ENCODE assay signal across 30 mouse cellular contexts in genomic region chr16:96388481-96388880, GRCm38 (mm10). TPM values are rescaled to one million over a fixed set of nuclear protein-coding genes. Genes with fewer than 3 reads are reported as not detected.
DNase-seq lines count a peak whose midpoint lies in the region; ATAC-seq and TF ChIP-seq lines count a peak whose summit lies in the region.
"Had no signal": no experiment of that assay in that cellular context is flagged by ENCODE, and none has a peak within 500 bp of the region (broad histone marks: within the 10 kb centered on the region; RNA-seq: fewer than 3 reads in every experiment).

No protein-coding gene starts in this region.

- H3K36me3 ChIP-seq in heart, embryonic 10.5 days, result no peaks in the 10 kb centered on the region
- no peaks in the 10 kb centered on the region for H3K36me3 ChIP-seq in CH12.LX (replicated peaks in 1 of 2; ENCODE audit: control insufficient read depth in 1 of 2, insufficient read depth in 1 of 2, low read length in 1 of 2)
- H3K36me3 ChIP-seq in stomach, postnatal 0 days (ENCODE audit: control insufficient read depth, insufficient read depth, low read length), result no peaks in the 10 kb centered on the region
- H3K36me3 ChIP-seq: embryonic facial prominence, embryonic 13.5 days; embryonic facial prominence, embryonic 15.5 days; forebrain, embryonic 10.5 days; forebrain, embryonic 12.5 days had no signal

- no peak overlapping the region for H3K27ac ChIP-seq in heart, embryonic 10.5 days
- H3K27ac ChIP-seq in CH12.LX (ENCODE audit: insufficient read depth, low read depth), result peak overlapping the region; percentile 87
- no peak overlapping the region for H3K27ac ChIP-seq in stomach, postnatal 0 days (replicated peaks)
- H3K27ac ChIP-seq: embryonic facial prominence, embryonic 13.5 days; embryonic facial prominence, embryonic 15.5 days; forebrain, embryonic 10.5 days; forebrain, embryonic 12.5 days had no signal

- peak; percentile 91 for TF ChIP-seq EP300 in CH12.LX (IDR thresholded peaks at IDR 0.05; ENCODE audit: low read length)
- TF ChIP-seq EP300 in stomach, postnatal 0 days (optimal IDR thresholded peaks at IDR 0.05), result no peak

- no peaks in the 10 kb centered on the region for H3K79me2 ChIP-seq in CH12.LX (replicated peaks; ENCODE audit: control insufficient read depth, extremely low read depth, insufficient read depth, poor library complexity, severe bottlenecking)

- in situ Hi-C loops in CH12.LX (cut with MboI; ENCODE audit: low pct_ligation_motif_present, low pct_unique_long_range_greater_than_20kb, low sequenced_read_pairs), result no loop called here

- no peak overlapping the region for H3K9ac ChIP-seq in CH12.LX (ENCODE audit: insufficient read depth, low read depth)
- no peak overlapping the region for H3K9ac ChIP-seq in stomach, postnatal 0 days (ENCODE audit: low read length)
- H3K9ac ChIP-seq: embryonic facial prominence, embryonic 13.5 days; embryonic facial prominence, embryonic 15.5 days; forebrain, embryonic 12.5 days had no signal

- no peak for TF ChIP-seq CTCF in CH12.LX (conservative IDR thresholded peaks at IDR 0.05 in 1 of 2, IDR thresholded peaks at IDR 0.05 in 1 of 2; ENCODE audit: low read depth in 2 of 2, low read length in 2 of 2)
- TF ChIP-seq CTCF in stomach, postnatal 0 days (IDR thresholded peaks at IDR 0.05; ENCODE audit: low read depth), result no peak
- no peak for TF ChIP-seq CTCF in lung, adult 2 months (IDR thresholded peaks at IDR 0.05; ENCODE audit: insufficient read depth, low read length)

- TF ChIP-seq POLR2A in CH12.LX (IDR thresholded peaks at IDR 0.05; ENCODE audit: low read depth, low read length), result no peak
- TF ChIP-seq POLR2A in lung, adult 2 months (IDR thresholded peaks at IDR 0.05; ENCODE audit: borderline replicate concordance, extremely low read depth, low read depth, low read length), result no peak

- no peaks in the 10 kb centered on the region for H3K27me3 ChIP-seq in heart, embryonic 10.5 days (ENCODE audit: insufficient read depth, poor library complexity, severe bottlenecking)
- no peaks in the 10 kb centered on the region for H3K27me3 ChIP-seq in CH12.LX (replicated peaks)
- H3K27me3 ChIP-seq in stomach, postnatal 0 days (ENCODE audit: control insufficient read depth, insufficient read depth, low read length), result no peaks in the 10 kb centered on the region
- H3K27me3 ChIP-seq: embryonic facial prominence, embryonic 13.5 days; embryonic facial prominence, embryonic 15.5 days; forebrain, embryonic 12.5 days had no signal

- H3K4me1 ChIP-seq in heart, embryonic 10.5 days, result no peaks in the 10 kb centered on the region
- H3K4me1 ChIP-seq in CH12.LX (ENCODE audit: control insufficient read depth in 1 of 2, insufficient read depth in 2 of 2), result peaks cover 21 to 49% of the 10 kb centered on the region in 2 experiments
- no peaks in the 10 kb centered on the region for H3K4me1 ChIP-seq in stomach, postnatal 0 days (replicated peaks; ENCODE audit: control insufficient read depth, insufficient read depth)
- H3K4me1 ChIP-seq in lung, adult 2 months (ENCODE audit: control insufficient read depth, insufficient read depth, low read length), result no peaks in the 10 kb centered on the region
- H3K4me1 ChIP-seq: embryonic facial prominence, embryonic 13.5 days; embryonic facial prominence, embryonic 15.5 days; forebrain, embryonic 10.5 days; forebrain, embryonic 12.5 days had no signal

- TF ChIP-seq RAD21 in CH12.LX (IDR thresholded peaks at IDR 0.05; ENCODE audit: low read depth, low read length), result peak; percentile 7; the same call in 1 of the 2 replicates

- no peak overlapping the region for H3K4me3 ChIP-seq in heart, embryonic 10.5 days
- H3K4me3 ChIP-seq in CH12.LX (replicated peaks in 1 of 3; ENCODE audit: low read depth in 2 of 3, low read length in 2 of 3, poor library complexity in 1 of 3), result peak overlapping the region in 1 of 3 experiments; percentile 7
- no peak overlapping the region for H3K4me3 ChIP-seq in stomach, postnatal 0 days (ENCODE audit: low read depth, low read length)
- H3K4me3 ChIP-seq in lung, adult 2 months (replicated peaks; ENCODE audit: extremely low read depth, low read depth, low read length), result no peak overlapping the region
- H3K4me3 ChIP-seq: embryonic facial prominence, embryonic 13.5 days; embryonic facial prominence, embryonic 15.5 days; erythroblast, embryonic 14.5 days; forebrain, embryonic 10.5 days; forebrain, embryonic 12.5 days had no signal

- no peaks in the 10 kb centered on the region for H3K9me3 ChIP-seq in heart, embryonic 10.5 days
- H3K9me3 ChIP-seq in CH12.LX (replicated peaks; ENCODE audit: low read length), result peaks cover 3% of the 10 kb centered on the region
- H3K9me3 ChIP-seq in stomach, postnatal 0 days (ENCODE audit: control insufficient read depth, low read length), result no peaks in the 10 kb centered on the region
- H3K9me3 ChIP-seq: embryonic facial prominence, embryonic 13.5 days; embryonic facial prominence, embryonic 15.5 days; forebrain, embryonic 10.5 days; forebrain, embryonic 12.5 days had no signal

- dilution Hi-C loops in CH12.LX (cut with MboI; ENCODE audit: extremely low pct_ligation_motif_present, extremely low pct_unique_long_range_greater_than_20kb, low sequenced_read_pairs), result no loop called here

- WGBS in heart, embryonic 10.5 days, result 86% methylated on average over 5 of the region's 5 CpGs
- WGBS in stomach, postnatal 0 days, result 53% methylated on average over 5 of the region's 5 CpGs
- WGBS in lung, adult 2 months, result 71% methylated on average over 5 of the region's 5 CpGs

- peak; percentile 55 for DNase-seq in heart, adult 11 months
- DNase-seq in heart, embryonic 10.5 days (ENCODE audit: low spot score), result no peak
- peak; percentile 91 for DNase-seq in CH12.LX (ENCODE audit: extremely low read depth)
- no peak for DNase-seq in stomach, postnatal 0 days (ENCODE audit: low spot score)
- no peak for DNase-seq in thymus, postnatal 14 days
- no peak for DNase-seq in retina, postnatal 1 day
- DNase-seq in lung, adult 2 months, result no peak
- DNase-seq: adrenal gland, adult 8-10 months; adrenal gland, postnatal 14 days; adrenal gland, postnatal 36 days; cerebellum, adult 11-12 months; cerebellum, adult 8-10 months; cerebellum, adult 9-11 months; cerebellum, postnatal 14 days; cerebellum, postnatal 36 days; embryo, embryonic 11 days had no signal

- ATAC-seq in megakaryocyte, adult 5-6 weeks (ENCODE audit: poor library complexity, severe bottlenecking), result 0 out of 2 replicates have a peak, but pooled peaks have one; percentile 3
- peak; percentile 70; the same call in 1 of the 2 replicates for ATAC-seq in stomach, postnatal 0 days (ENCODE audit: low FRiP score, low TSS enrichment)
- ATAC-seq: activated CD4-positive, CD25-positive, alpha-beta regulatory T cell, adult 4 months; CD4-positive, CD25-positive, alpha-beta regulatory T cell, adult 4 months; forebrain, embryonic 14.5 days; forebrain, embryonic 16.5 days had no signal

- H3K4me2 ChIP-seq in CH12.LX (ENCODE audit: insufficient read depth, low read depth, poor library complexity, severe bottlenecking), result peak overlapping the region; percentile 76
- no peak overlapping the region for H3K4me2 ChIP-seq in stomach, postnatal 0 days (replicated peaks; ENCODE audit: low read depth)
- H3K4me2 ChIP-seq: embryonic facial prominence, embryonic 13.5 days; embryonic facial prominence, embryonic 15.5 days; forebrain, embryonic 12.5 days had no signal

TF ChIP-seq in CH12.LX, 34 proteins besides CTCF, POLR2A, EP300 and RAD21 (continues in another document):
- TF ChIP-seq HCFC1 (IDR thresholded peaks at IDR 0.05; ENCODE audit: low read depth, low read length) (no peak; the same call in 1 of the 2 replicates), NELFE (IDR thresholded peaks at IDR 0.05; ENCODE audit: low read depth, low read length) (no peak), ZMIZ1 (IDR thresholded peaks at IDR 0.05; ENCODE audit: low read depth, low read length) (no peak), IRF4 (IDR thresholded peaks at IDR 0.05; ENCODE audit: low read depth, low read length) (peak; percentile 94), MXI1 (IDR thresholded peaks at IDR 0.05; ENCODE audit: low read depth, low read length) (peak; percentile 92), TCF12 (IDR thresholded peaks at IDR 0.05; ENCODE audit: low read depth, low read length) (peak; percentile 97), CHD1 (IDR thresholded peaks at IDR 0.05; ENCODE audit: low read depth, low read length) (no peak), ZNF384 (IDR thresholded peaks at IDR 0.05; ENCODE audit: low read depth, low read length) (no peak), MAX (IDR thresholded peaks at IDR 0.05; ENCODE audit: low read length) (peak; percentile 78; the same call in 1 of the 2 replicates), ZC3H11A (IDR thresholded peaks at IDR 0.05; ENCODE audit: low read depth, low read length) (no peak), KAT2A (IDR thresholded peaks at IDR 0.05; ENCODE audit: insufficient replicate concordance, low read length) (no peak), SMC3 (IDR thresholded peaks at IDR 0.05; ENCODE audit: low read depth, low read length) (no peak), TBP (conservative IDR thresholded peaks at IDR 0.05; ENCODE audit: low read depth, low read length) (peak; percentile 85), MAZ (IDR thresholded peaks at IDR 0.05; ENCODE audit: low read depth, low read length) (0 out of 2 replicates have a peak, but pooled peaks have one; percentile 68), USF1 (IDR thresholded peaks at IDR 0.05; ENCODE audit: low read depth, low read length) (no peak), BHLHE40 (IDR thresholded peaks at IDR 0.05; ENCODE audit: low read depth, low read length) (peak; percentile 82), MEF2A (IDR thresholded peaks at IDR 0.05; ENCODE audit: borderline replicate concordance, low read depth, low read length) (peak; percentile 94), ELF1 (IDR thresholded peaks at IDR 0.05; ENCODE audit: low read depth, low read length) (no peak), MAFK (IDR thresholded peaks at IDR 0.05; ENCODE audit: insufficient replicate concordance, low read length) (peak; percentile 100), PAX5 (IDR thresholded peaks at IDR 0.05; ENCODE audit: low read length) (no peak), NRF1 (IDR thresholded peaks at IDR 0.05; ENCODE audit: low read depth, low read length) (no peak), E2F4 (IDR thresholded peaks at IDR 0.05; ENCODE audit: insufficient replicate concordance, low read depth, low read length) (no peak), CHD2 (IDR thresholded peaks at IDR 0.05; ENCODE audit: low read length) (peak; percentile 70)

RNA-seq across cellular contexts. Expression of gene Itgb2l, which starts 54.9 kb away (rescaled TPM):
- not detected in 2 replicates for polyA plus RNA-seq in heart, embryonic 10.5 days (2016; fragmentation: Nextera tagmentation; extraction: Ambion mirVana)
- total RNA-seq in CH12.LX (2012; rRNA removed) (0.08 TPM in 1 of 2 replicates, not detected in the other), CH12.LX (2014; rRNA removed) (0.08 and 0.20 TPM in 2 replicates)
- 0.27 and 0.37 TPM in 2 replicates for polyA plus RNA-seq in CH12.LX (2012; ENCODE audit: insufficient read length, low read depth)
- 41.3 and 61.9 TPM in 2 replicates for total RNA-seq in megakaryocyte, adult 5-6 weeks (2015)
- total RNA-seq in megakaryocyte, adult 5-6 weeks (2017), result 67.6 and 76.1 TPM in 2 replicates
- polyA plus RNA-seq in stomach, postnatal 0 days (2015; fragmentation: Nextera tagmentation; extraction: Ambion mirVana), result 0.19 and 0.23 TPM in 2 replicates
- polyA plus RNA-seq in lung, adult 2 months (2012; rRNA removed), result 0.13 TPM in 1 of 2 replicates, not detected in the other
- total RNA-seq: adrenal gland, adult 18-20 months; adrenal gland, adult 8-10 months; adrenal gland, postnatal 36 days; ES-E14; MEL had no signal
- polyA plus RNA-seq: activated CD4-positive, CD25-positive, alpha-beta regulatory T cell, adult 4 months; CD4-positive, CD25-positive, alpha-beta regulatory T cell, adult 4 months; embryonic facial prominence, embryonic 11.5 days; embryonic facial prominence, embryonic 13.5 days; erythroblast, embryonic 14.5 days; forebrain, embryonic 10.5 days; forebrain, embryonic 12.5 days; forebrain, embryonic 16.5 days had no signal

Comparison
In these comparisons a context has a peak if more than half of its experiments do, and no peak if none do; other contexts are left out.
1. DNase-seq: peak in heart, adult 11 months (single experiment) and CH12.LX (single experiment); none in heart, embryonic 10.5 days (single experiment), stomach, postnatal 0 days (single experiment), thymus, postnatal 14 days (single experiment), retina, postnatal 1 day (single experiment) and lung, adult 2 months (single experiment).